Mouse (Mus musculus) CH12.LX (cell line): ENCODE data around the gene Gtf2a2. TPM values are rescaled to one million over a fixed set of nuclear protein-coding genes. Genes with fewer than 3 reads are reported as not detected.

Source experiments
- DNase-seq: peaks from one replicate; pipeline ENCODE4 v3.0.0-alpha.2; 2013; ENCODE audit errors: extremely low read depth
- H3K27ac ChIP-seq: 2 replicates; pipeline ENCODE4 v1.5.1; 2012; ENCODE audit warnings: low read depth, mild to moderate bottlenecking, control low read depth, moderate library complexity; ENCODE audit not compliant: insufficient read depth
- H3K27me3 ChIP-seq: replicated peaks from 2 replicates; pipeline ENCODE3; 2012; ENCODE audit warnings: inconsistent platforms
- H3K36me3 ChIP-seq, 2 experiments: replicated peaks in 1 of 2; 2 replicates each; pipeline versions ENCODE3 to v1.6.1; 2012; ENCODE audit warnings: inconsistent platforms in 1 of 2, low read length in 1 of 2, mild to moderate bottlenecking in 1 of 2, mixed read lengths in 1 of 2, moderate library complexity in 1 of 2; ENCODE audit not compliant: control insufficient read depth in 1 of 2, insufficient read depth in 1 of 2
- H3K4me1 ChIP-seq, 2 experiments: 2 replicates each; pipeline ENCODE4 v1.6.1; 2012; ENCODE audit warnings: inconsistent platforms in 1 of 2, moderate library complexity in 1 of 2; ENCODE audit not compliant: insufficient read depth in 2 of 2, control insufficient read depth in 1 of 2
- H3K4me2 ChIP-seq: 2 replicates; pipeline ENCODE4 v1.6.1; 2012; ENCODE audit warnings: low read depth, mild to moderate bottlenecking, control low read depth; ENCODE audit not compliant: poor library complexity, insufficient read depth, severe bottlenecking
- H3K4me3 ChIP-seq, 3 experiments: fragments of 150-350 bp in 1 of 3; sonication (generic) in 1 of 3; replicated peaks in 1 of 3; 2 replicates each; pipeline versions ENCODE3 to v1.5.1; 2011 to 2012; ENCODE audit warnings: low read depth in 2 of 3, low read length in 2 of 3, mild to moderate bottlenecking in 2 of 3, moderate library complexity in 2 of 3, control low read depth in 1 of 3, improper control_type of control experiment in 1 of 3, inconsistent platforms in 1 of 3, mixed read lengths in 1 of 3; ENCODE audit not compliant: poor library complexity in 1 of 3
- H3K79me2 ChIP-seq: replicated peaks from 2 replicates; pipeline ENCODE4 v1.6.1; 2012; ENCODE audit warnings: mild to moderate bottlenecking, moderate library complexity; ENCODE audit not compliant: control insufficient read depth, poor library complexity, insufficient read depth, severe bottlenecking; ENCODE audit errors: extremely low read depth
- H3K9ac ChIP-seq: 2 replicates; pipeline ENCODE4 v1.6.1; 2012; ENCODE audit warnings: low read depth, mild to moderate bottlenecking, control low read depth, moderate library complexity; ENCODE audit not compliant: insufficient read depth
- H3K9me3 ChIP-seq: replicated peaks from 2 replicates; pipeline ENCODE3; 2012; ENCODE audit warnings: low read length, inconsistent platforms, mixed read lengths
- CHD1 ChIP-seq: IDR thresholded peaks from 2 replicates; pipeline ENCODE4 v1.6.1; 2012; ENCODE audit warnings: low read depth, low read length, improper control_type of control experiment, inconsistent platforms
- CHD2 ChIP-seq: IDR thresholded peaks from 2 replicates; pipeline ENCODE4 v1.6.1; 2011; ENCODE audit warnings: low read length, improper control_type of control experiment
- CTCF ChIP-seq, 2 experiments: IDR thresholded peaks in 1 of 2; conservative IDR thresholded peaks in 1 of 2; 2 replicates each; pipeline ENCODE4 v1.5.1; 2011 to 2012; ENCODE audit warnings: low read depth in 2 of 2, low read length in 2 of 2, improper control_type of control experiment in 1 of 2, inconsistent platforms in 1 of 2, mild to moderate bottlenecking in 1 of 2, moderate library complexity in 1 of 2
- ELF1 ChIP-seq: IDR thresholded peaks from 2 replicates; pipeline ENCODE4 v1.6.1; 2014; ENCODE audit warnings: low read depth, mild to moderate bottlenecking, inconsistent platforms, low read length, improper control_type of control experiment
- ETS1 ChIP-seq: conservative IDR thresholded peaks from 2 replicates; pipeline ENCODE4 v1.6.1; 2012; ENCODE audit warnings: low read depth, mild to moderate bottlenecking, inconsistent platforms, low read length, improper control_type of control experiment, moderate library complexity
- MAX ChIP-seq: IDR thresholded peaks from 2 replicates; pipeline ENCODE4 v1.6.1; 2011; ENCODE audit warnings: low read length, improper control_type of control experiment
- MYC ChIP-seq: IDR thresholded peaks from 2 replicates; pipeline ENCODE4 v1.6.1; 2011; ENCODE audit warnings: low read depth, mild to moderate bottlenecking, improper control_type of control experiment, low read length
- NELFE ChIP-seq: IDR thresholded peaks from 2 replicates; pipeline ENCODE4 v1.6.1; 2011; ENCODE audit warnings: low read depth, low read length, improper control_type of control experiment
- PAX5 ChIP-seq: IDR thresholded peaks from 2 replicates; pipeline ENCODE4 v1.6.1; 2012; ENCODE audit warnings: low read length, inconsistent platforms, mixed read lengths
- POLR2A ChIP-seq: IDR thresholded peaks from 2 replicates; pipeline ENCODE4 v1.6.1; 2011; ENCODE audit warnings: low read depth, mild to moderate bottlenecking, improper control_type of control experiment, low read length
- POLR2AphosphoS2 ChIP-seq: IDR thresholded peaks from 2 replicates; pipeline ENCODE4 v1.6.1; 2011; ENCODE audit warnings: low read depth, low read length, improper control_type of control experiment
- RCOR1 ChIP-seq: conservative IDR thresholded peaks from 2 replicates; pipeline ENCODE4 v1.6.1; 2012; ENCODE audit warnings: low read depth, mild to moderate bottlenecking, inconsistent platforms, low read length, improper control_type of control experiment
- SIN3A ChIP-seq: IDR thresholded peaks from 2 replicates; pipeline ENCODE4 v1.6.1; 2012; ENCODE audit warnings: low read length, improper control_type of control experiment, inconsistent platforms
- SMC3 ChIP-seq: IDR thresholded peaks from 2 replicates; pipeline ENCODE4 v1.6.1; 2011; ENCODE audit warnings: low read depth, low read length, improper control_type of control experiment
- UBTF ChIP-seq: IDR thresholded peaks from 2 replicates; pipeline ENCODE4 v1.6.1; 2012; ENCODE audit warnings: low read depth, mild to moderate bottlenecking, inconsistent platforms, low read length, improper control_type of control experiment, moderate library complexity
- USF2 ChIP-seq: conservative IDR thresholded peaks from 2 replicates; pipeline ENCODE4 v1.6.1; 2011; ENCODE audit warnings: low read depth, low read length, improper control_type of control experiment
- ZKSCAN1 ChIP-seq: IDR thresholded peaks from 2 replicates; pipeline ENCODE4 v1.6.1; 2012; ENCODE audit warnings: low read depth, inconsistent platforms, low read length, improper control_type of control experiment, borderline replicate concordance
- ZNF384 ChIP-seq: IDR thresholded peaks from 2 replicates; pipeline ENCODE4 v1.6.1; 2012; ENCODE audit warnings: low read depth, low read length, improper control_type of control experiment, inconsistent platforms
- dilution Hi-C: fragments of 300-500 bp; cut with MboI; formaldehyde crosslinking; loops from 2 replicates; pipeline ENCODE4 v1.14.3; 2020; ENCODE audit warnings: low sequenced_read_pairs; ENCODE audit not compliant: extremely low pct_unique_long_range_greater_than_20kb, extremely low pct_ligation_motif_present
- in situ Hi-C: fragments of 300-500 bp; cut with MboI; formaldehyde crosslinking; loops from 3 replicates; pipeline ENCODE4 v1.14.3; 2019; ENCODE audit warnings: low sequenced_read_pairs, low pct_ligation_motif_present, low pct_unique_long_range_greater_than_20kb, mixed read lengths
- polyA plus RNA-seq: library from polyadenylated mRNA; unstranded; fragments of >175 nt; gene quantifications from 2 replicates; pipeline ENCODE4 v1.2.1, GENCODE M21; 2012; ENCODE audit warnings: low read depth; ENCODE audit not compliant: insufficient read length
- total RNA-seq, 2 experiments: library from RNA; depleted of rRNA; stranded (reverse); fragments of 300-350 nt in 1 of 2; fragments of >200 nt in 1 of 2; gene quantifications; 2 replicates each; pipeline ENCODE4 v1.2.3; 2012 to 2014

Gene Gtf2a2
- total and polyA plus RNA-seq, 3 experiments, result 51.1 to 156 (median 109) TPM

DNA sequence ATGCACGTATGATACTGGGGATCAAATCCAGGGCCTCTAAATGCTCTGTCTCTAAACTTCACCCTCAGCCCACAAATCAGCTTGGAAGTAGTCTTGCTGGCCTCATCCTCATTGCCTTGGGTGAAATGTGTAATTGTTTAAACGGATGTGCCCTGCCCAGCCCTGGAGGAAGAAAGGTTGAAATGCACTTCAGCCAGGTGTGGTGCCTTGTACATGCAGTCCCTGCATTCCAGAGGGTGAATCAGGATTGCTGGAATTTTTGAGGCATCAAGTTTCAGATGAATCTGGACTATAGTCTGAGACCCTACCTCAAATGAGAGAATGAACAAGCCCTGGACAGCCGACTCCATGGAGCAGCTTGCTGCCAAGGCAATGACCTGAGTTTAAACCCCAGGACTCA, 35.5 kb downstream of the Gtf2a2 start:
- dilution Hi-C loops, result no loop called here
- Histone ChIP-seq H3K27me3 (no peaks in the 10 kb centered on the region), H3K9ac (no peak overlapping the region), H3K4me1 (peaks cover 0 to 9% of the 10 kb centered on the region in 2 experiments; a peak in 2 of 4 replicates), H3K4me2 (no peak overlapping the region), H3K9me3 (no peaks in the 10 kb centered on the region), H3K36me3 (no peaks in the 10 kb centered on the region), H3K27ac (no peak overlapping the region), H3K4me3 (no peak overlapping the region), H3K79me2 (no peaks in the 10 kb centered on the region)
- no peak for DNase-seq
- in situ Hi-C loops, result no loop called here
- TF ChIP-seq MAX (no peak), SIN3A (no peak), ZKSCAN1 (no peak), ETS1 (no peak), POLR2A (no peak), ELF1 (no peak), ZNF384 (no peak), POLR2AphosphoS2 (no peak), SMC3 (no peak), CHD1 (no peak), RCOR1 (no peak), UBTF (no peak), NELFE (no peak)

DNA sequence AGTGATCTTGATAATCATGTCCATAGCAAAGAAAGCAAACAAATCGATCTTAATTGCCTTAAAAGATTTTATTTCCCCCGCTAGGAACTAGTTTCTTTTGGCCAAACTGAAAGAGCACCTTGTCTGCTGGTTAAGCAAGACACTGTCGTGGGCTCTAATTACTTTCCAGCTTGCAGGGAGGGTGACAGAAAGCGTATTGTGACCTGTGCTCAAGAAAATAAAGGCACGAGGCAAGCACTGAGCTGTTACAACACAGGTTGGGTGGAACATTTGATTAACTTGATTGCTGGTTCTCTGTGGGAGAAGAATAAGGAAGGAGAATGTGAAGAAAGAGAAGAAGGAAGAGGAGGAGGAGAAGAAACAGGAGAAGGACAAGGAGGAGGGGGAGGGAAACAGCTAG, 35.9 kb downstream of the Gtf2a2 start:
- H3K27me3 ChIP-seq, result no peaks in the 10 kb centered on the region
- H3K4me3 ChIP-seq, result no peak overlapping the region
- dilution Hi-C loops, result no loop called here
- no peaks in the 10 kb centered on the region for H3K9me3 ChIP-seq
- H3K4me1 ChIP-seq, result peaks cover 0 to 9% of the 10 kb centered on the region in 2 experiments; a peak in 2 of 4 replicates
- no peak for DNase-seq
- no peaks in the 10 kb centered on the region for H3K36me3 ChIP-seq
- H3K79me2 ChIP-seq, result no peaks in the 10 kb centered on the region
- H3K4me2 ChIP-seq, result no peak overlapping the region
- in situ Hi-C loops, result no loop called here
- H3K27ac ChIP-seq, result no peak overlapping the region
- TF ChIP-seq PAX5, result no peak
- no peak for TF ChIP-seq USF2
- no peak for TF ChIP-seq CTCF (conservative IDR thresholded peaks at IDR 0.05 in 1 of 2, IDR thresholded peaks at IDR 0.05 in 1 of 2; ENCODE audit: low read depth in 2 of 2, low read length in 2 of 2)
- TF ChIP-seq ZKSCAN1, result no peak
- no peak for TF ChIP-seq MYC
- no peak for TF ChIP-seq CHD2
- H3K9ac ChIP-seq, result no peak overlapping the region
